Mouse (Mus musculus) hindbrain, embryonic 16.5 days (tissue): ENCODE results near the gene Sec14l2. TPM values are rescaled to one million over a fixed set of nuclear protein-coding genes. Genes with fewer than 3 reads are reported as not detected.

ENCODE experiments used
- ATAC-seq: fragments of 200-750 bp; cut with Nextera tagmentation; 2 replicates; pipeline ENCODE4 v1.8.0; 2017; ENCODE audit warnings: moderate TSS enrichment, moderate library complexity
- H3K27ac ChIP-seq: fragments of 300-500 bp; sonication (generic); 2 replicates; pipeline ENCODE4 v1.5.1; 2014; ENCODE audit warnings: low read depth, mild to moderate bottlenecking, control low read depth, low read length, moderate library complexity
- H3K27me3 ChIP-seq: fragments of 300-500 bp; sonication (generic); replicated peaks from 2 replicates; pipeline ENCODE4 v1.6.1; 2014; ENCODE audit warnings: low read length; ENCODE audit not compliant: control insufficient read depth, insufficient read depth
- H3K36me3 ChIP-seq: fragments of 300-500 bp; sonication (generic); 2 replicates; pipeline ENCODE4 v1.6.1; 2014; ENCODE audit warnings: mild to moderate bottlenecking, low read length, moderate library complexity, mixed read lengths; ENCODE audit not compliant: control insufficient read depth, insufficient read depth
- H3K4me1 ChIP-seq: fragments of 300-500 bp; sonication (generic); 2 replicates; pipeline ENCODE4 v1.6.1; 2014; ENCODE audit warnings: low read depth, low read length; ENCODE audit not compliant: control insufficient read depth, insufficient read depth
- H3K4me2 ChIP-seq: fragments of 300-500 bp; sonication (generic); 2 replicates; pipeline ENCODE4 v1.6.1; 2014; ENCODE audit warnings: mild to moderate bottlenecking, low read length, control low read depth, moderate library complexity
- H3K4me3 ChIP-seq: fragments of 300-500 bp; sonication (generic); 2 replicates; pipeline ENCODE4 v1.5.1; 2014; ENCODE audit warnings: mild to moderate bottlenecking, low read length, control low read depth, moderate library complexity
- H3K9ac ChIP-seq: fragments of 300-500 bp; sonication (generic); 2 replicates; pipeline ENCODE4 v1.6.1; 2014; ENCODE audit warnings: low read depth, mild to moderate bottlenecking, control low read depth, low read length, moderate library complexity
- H3K9me3 ChIP-seq: fragments of 300-500 bp; sonication (generic); 2 replicates; pipeline ENCODE4 v1.6.1; 2014; ENCODE audit warnings: mild to moderate bottlenecking, low read length, moderate library complexity; ENCODE audit not compliant: control insufficient read depth
- WGBS: fragments of 180-500 bp; shearing (Covaris S2); extraction: QIAGEN DNeasy Blood & Tissue Kit; methylation state at CpG from one replicate; pipeline ENCODE4 v1.1.7; 2014; 5-methylcytosine and 5-hydroxymethylcytosine counted together
- polyA plus RNA-seq: library from polyadenylated mRNA; unstranded; fragments of >200 nt; fragmentation: Nextera tagmentation; extraction: Ambion mirVana; gene quantifications from 2 replicates; pipeline ENCODE4 v1.2.1, GENCODE M21; 2015

The Sec14l2 gene
- polyA plus RNA-seq, 1 experiment from 2014 or later = 6.6 TPM

DNA sequence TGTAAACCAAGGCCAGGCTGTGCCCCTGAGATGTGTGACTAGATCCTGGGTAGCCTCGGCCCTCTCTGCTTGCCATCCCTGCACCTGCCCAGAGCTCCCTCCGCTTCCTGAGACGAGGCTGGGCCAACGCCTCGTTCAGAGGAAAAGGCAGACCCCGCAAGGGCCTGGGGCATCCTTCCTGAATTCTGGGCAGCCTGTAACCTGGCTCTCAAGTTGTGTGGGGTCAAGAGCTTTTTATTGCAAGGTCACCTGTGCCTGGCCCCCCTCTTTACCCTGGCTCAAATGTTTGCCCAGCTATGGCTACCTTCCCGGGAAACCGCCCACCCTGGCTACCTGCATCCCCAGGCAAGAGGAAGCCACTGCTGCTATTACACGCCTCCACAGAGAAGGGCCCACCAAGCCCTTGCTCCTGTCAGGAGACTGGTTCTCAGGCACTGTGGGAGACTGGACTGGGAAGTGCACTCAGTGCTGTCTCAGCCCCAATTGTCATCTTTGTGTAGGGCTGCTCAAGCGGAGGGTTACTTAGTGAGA lies 26.1 kb downstream of the Sec14l2 start:
- Histone ChIP-seq H3K4me1 (peaks cover 21% of the 10 kb centered on the region), H3K4me3 (peak overlapping the region; percentile 45), H3K36me3 (no peaks in the 10 kb centered on the region), H3K9ac (peak overlapping the region; percentile 75), H3K27ac (peak overlapping the region; percentile 85), H3K9me3 (no peaks in the 10 kb centered on the region), H3K4me2 (peak overlapping the region; percentile 83), H3K27me3 (no peaks in the 10 kb centered on the region)
- 27% methylated on average over 9 of the region's 10 CpGs for WGBS
- peak; percentile 44 for ATAC-seq

DNA sequence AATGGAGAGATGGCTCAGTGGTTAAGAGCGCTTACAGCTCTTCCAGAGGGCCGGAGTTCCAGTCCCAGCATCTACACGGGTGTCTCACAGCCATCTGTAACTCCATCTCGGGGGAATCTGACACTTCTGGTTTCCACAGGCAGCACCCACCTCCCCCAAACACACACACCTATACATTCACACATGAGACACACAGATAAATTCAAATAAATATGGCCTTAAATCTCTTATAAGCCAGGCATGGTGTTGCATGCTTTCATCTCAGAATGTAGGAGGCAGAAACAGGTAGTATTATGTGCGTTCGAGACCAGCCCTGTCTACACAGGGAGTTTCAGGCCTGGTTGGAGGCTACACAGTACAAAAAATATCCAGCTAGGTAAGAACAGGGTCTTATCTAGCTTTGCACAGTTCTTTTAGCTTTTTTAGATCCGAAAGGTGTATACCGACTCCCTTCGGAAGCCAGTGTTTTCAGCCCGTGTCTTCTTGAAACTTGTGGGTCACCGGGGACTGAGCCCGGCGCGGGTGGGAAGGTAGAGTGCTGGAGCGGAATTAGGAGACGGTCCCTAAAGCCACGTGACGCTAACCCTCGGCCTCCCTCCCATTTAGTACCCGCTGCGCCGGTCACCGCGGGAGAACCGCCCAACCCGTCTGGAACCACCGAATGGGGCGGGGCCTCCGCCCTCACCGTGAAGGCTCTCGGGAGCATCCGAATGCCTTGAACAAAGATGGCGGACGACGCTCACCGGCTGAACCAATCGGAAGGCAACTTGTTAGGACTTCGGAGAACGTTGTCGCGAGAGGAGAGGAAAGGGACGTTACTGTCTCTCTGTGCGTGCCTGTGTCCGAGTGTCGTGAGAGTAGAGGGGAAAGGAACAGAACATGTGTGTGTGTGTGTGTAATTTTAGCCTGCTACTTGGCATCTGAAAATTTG lies 26.9 kb downstream of the Sec14l2 start:
- Histone ChIP-seq H3K27ac (peak overlapping the region; percentile 85), H3K4me2 (peak overlapping the region; percentile 83), H3K4me1 (peaks cover 21% of the 10 kb centered on the region), H3K9me3 (no peaks in the 10 kb centered on the region), H3K27me3 (no peaks in the 10 kb centered on the region), H3K9ac (peak overlapping the region; percentile 75), H3K4me3 (peak overlapping the region; percentile 45), H3K36me3 (peaks cover 4% of the 10 kb centered on the region)
- 3% methylated on average over 45 of the region's 45 CpGs for WGBS
- peak; percentile 95 for ATAC-seq

DNA sequence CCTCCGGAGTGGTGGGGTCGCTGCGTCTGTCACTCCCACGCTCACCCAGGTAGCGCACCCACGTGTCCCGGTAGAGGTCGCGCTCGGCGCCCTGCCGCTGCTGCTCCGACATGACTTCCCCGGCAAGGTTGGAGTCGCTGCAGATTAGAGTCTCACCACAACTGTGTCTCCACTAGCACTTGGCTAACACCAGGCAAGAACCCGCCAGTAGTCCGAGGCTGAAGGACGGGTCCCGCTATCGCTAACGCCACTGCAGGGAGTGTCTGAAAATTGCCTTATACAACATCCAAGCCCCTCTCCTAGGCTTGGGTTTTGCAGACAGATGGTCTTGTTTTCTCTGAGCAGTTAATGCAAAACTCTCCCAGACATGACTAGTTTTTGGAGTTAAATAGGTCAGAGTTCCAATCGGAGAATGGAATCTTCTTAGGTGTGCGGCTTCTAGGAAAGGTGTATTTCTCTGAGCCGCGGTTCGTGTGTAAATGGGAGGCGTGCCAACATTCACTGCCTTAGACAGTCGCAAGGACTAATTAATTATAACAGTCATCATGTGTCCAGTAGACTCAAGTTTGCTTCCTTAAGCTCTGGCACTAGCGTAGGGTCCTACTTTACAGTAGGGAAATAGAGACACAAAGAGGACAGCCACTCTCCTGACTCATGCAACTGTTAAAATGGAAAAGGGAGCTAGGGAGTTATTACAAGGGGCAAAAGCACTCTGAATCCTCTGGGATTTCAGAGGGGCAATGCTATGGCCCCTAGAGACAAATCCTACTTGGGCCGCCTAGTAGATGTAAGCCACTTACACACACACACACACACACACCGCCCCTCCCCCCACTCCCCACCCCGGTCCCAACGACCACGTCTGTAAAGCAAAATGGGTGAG lies 27.8 kb downstream of the Sec14l2 start, which contains the start of gene Mtfp1:
Mtfp1 (minus strand) TSS at position 275 of the 883 bp plus-strand sequence.
- WGBS = 8% methylated on average over 29 of the region's 34 CpGs
- Histone ChIP-seq H3K4me1 (peaks cover 21% of the 10 kb centered on the region), H3K4me2 (peak within 1 kb of the TSS; percentile 75), H3K27me3 (no peaks in the 10 kb centered on the region), H3K9ac (peak within 1 kb of the TSS; percentile 67), H3K27ac (peak within 1 kb of the TSS; percentile 83), H3K4me3 (peak within 1 kb of the TSS; percentile 62), H3K9me3 (peaks cover 3% of the 10 kb centered on the region; the same call in 1 of the 2 replicates), H3K36me3 (peaks cover 11% of the 10 kb centered on the region)
- 0 out of 2 replicates have a peak, but pooled peaks have one; percentile 29 for ATAC-seq

DNA sequence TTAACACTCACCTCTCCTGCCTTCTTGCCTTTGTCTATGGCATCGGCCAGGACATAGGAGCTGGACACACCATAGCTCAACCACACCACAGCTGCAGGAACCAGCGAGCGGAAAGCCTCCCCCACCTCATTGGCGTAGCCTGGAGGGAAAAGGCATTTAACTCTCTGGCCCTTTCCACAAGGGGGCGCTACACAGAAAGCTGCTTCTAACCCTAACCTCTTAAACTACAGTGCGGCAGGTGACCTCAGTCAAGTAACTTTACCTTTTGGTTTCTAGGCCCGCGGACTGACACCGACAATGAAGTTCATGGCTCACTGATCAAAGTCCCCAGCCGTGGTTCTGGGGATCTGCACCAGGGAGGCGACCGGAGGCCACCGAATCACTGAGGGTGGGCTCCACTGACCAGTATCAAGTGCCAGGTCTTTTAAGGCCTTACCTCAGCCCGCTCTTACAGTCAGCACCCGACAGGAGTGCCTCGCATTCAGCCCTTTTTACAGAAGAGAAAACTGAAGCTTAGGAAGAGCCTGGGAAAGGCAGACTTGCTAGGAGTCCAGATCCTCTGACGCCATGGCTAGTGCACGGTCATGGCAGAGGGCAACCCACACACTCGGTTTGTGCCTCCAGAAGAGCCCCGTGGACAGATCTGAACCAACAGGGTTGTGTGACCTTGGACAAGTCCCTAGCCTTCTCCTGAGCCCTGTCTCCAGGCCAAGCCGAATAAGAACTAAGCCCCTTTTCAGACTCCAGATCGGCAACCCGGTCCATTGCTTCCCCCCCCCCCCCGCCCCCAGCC lies 28.6 kb downstream of the Sec14l2 start:
- peak overlapping the region; percentile 75 for H3K4me2 ChIP-seq
- WGBS = 5% methylated on average over 21 of the region's 24 CpGs
- H3K9me3 ChIP-seq = peaks cover 3% of the 10 kb centered on the region; the same call in 1 of the 2 replicates
- peak overlapping the region; percentile 62 for H3K4me3 ChIP-seq
- peaks cover 11% of the 10 kb centered on the region for H3K36me3 ChIP-seq
- H3K9ac ChIP-seq = peak overlapping the region; percentile 67
- H3K27ac ChIP-seq = peak overlapping the region; percentile 83
- ATAC-seq = no peak
- peaks cover 21% of the 10 kb centered on the region for H3K4me1 ChIP-seq
- no peaks in the 10 kb centered on the region for H3K27me3 ChIP-seq

DNA sequence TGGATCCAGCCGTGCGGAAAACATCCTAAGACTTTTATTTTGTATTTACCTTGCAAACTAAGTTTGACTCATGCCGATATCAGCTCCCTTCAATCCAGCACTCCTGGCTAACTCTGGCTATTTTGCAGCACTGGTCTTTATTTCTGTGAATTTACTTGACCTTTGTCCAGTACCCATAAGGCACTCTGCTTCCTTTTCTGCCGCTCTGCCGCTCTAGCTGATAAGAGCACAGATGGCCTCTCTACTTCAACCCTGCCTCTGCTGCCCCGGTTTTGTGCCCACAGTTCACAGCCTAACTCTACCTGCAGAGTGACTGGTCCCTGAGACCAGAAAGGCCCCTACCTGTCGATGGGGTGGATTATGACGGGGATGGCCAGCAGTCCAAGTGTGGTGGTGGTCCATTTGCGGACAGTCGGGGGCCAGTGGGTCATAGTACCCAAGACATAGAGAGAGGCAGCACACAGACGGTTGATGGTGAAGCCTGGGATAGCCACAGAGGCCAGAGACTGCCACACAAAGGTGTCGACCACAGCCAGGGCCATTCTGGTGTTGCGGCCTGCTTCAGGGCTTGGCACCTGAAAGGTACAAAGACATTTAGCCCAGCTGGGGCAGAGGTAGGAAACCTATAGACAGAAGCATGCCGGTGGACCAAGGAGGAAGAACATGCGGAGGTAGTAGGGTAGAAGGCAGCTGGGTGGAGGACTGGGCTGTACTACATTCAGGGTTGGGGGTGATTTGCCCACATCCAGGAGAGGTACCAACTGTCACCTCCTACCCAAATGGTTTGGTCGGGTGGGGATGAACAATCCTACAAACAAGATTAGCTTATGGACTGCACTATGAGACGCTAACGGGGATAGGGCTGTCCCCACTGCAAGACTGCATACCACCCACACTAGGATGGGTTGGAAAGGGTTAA lies 29.5 kb downstream of the Sec14l2 start:
- peaks cover 3% of the 10 kb centered on the region; the same call in 1 of the 2 replicates for H3K9me3 ChIP-seq
- WGBS = 89% methylated on average over 18 of the region's 18 CpGs
- H3K36me3 ChIP-seq = peaks cover 11% of the 10 kb centered on the region
- peaks cover 21% of the 10 kb centered on the region for H3K4me1 ChIP-seq
- peak overlapping the region; percentile 67; the same call in 1 of the 2 replicates for H3K9ac ChIP-seq
- no peak overlapping the region for H3K27ac ChIP-seq
- peak overlapping the region; percentile 75 for H3K4me2 ChIP-seq
- no peaks in the 10 kb centered on the region for H3K27me3 ChIP-seq
- ATAC-seq = no peak
- peak overlapping the region; percentile 62 for H3K4me3 ChIP-seq

DNA sequence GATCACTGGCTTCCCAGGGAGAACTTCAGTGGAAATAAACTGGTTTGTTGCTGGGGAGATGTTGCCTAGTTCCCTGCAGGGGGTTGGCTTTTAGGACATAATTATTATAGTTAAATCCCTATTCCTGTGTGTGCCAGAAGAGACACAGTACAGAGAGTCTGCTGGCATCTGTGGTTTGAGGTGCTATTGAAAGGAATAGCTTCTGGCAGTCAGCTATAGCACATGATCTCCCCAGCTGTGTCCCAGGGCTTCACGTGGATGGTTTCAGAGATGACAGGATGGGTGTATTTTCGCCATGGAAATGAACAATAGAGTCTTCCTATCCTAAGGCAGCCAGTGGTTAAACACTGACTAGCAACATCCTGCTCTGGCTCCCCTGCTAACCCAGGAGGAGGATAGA lies 35.9 kb downstream of the Sec14l2 start:
- H3K36me3 ChIP-seq = peaks cover 11% of the 10 kb centered on the region
- ATAC-seq = no peak

DNA sequence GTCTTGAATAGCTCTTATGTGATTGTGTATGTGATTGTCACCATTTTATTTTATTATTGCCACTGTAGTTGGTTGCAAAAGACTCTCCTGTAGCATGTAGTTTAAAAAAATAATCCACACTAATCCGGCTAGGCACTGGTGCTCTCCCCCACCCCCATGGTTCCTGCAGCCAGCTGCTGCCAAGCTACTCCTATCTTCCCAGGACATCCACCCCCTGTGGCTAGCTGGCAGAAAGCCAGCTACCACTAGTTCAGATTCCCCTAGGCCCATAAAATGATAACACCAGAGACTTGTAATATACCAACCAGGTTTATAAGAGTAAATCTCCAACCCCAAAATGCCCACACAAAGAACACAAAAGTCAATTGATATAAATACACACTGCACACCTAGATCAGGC lies 37.0 kb downstream of the Sec14l2 start:
- no peaks in the 10 kb centered on the region for H3K27me3 ChIP-seq
- H3K4me1 ChIP-seq = no peaks in the 10 kb centered on the region
- no peak overlapping the region for H3K9ac ChIP-seq
- no peak overlapping the region for H3K27ac ChIP-seq
- H3K9me3 ChIP-seq = peaks cover 3% of the 10 kb centered on the region; the same call in 1 of the 2 replicates
- no peak overlapping the region for H3K4me3 ChIP-seq
- no peak overlapping the region for H3K4me2 ChIP-seq
- no peak for ATAC-seq
- H3K36me3 ChIP-seq = peaks cover 7% of the 10 kb centered on the region
- 41% methylated on average over 1 of the region's 1 CpGs for WGBS

More for the DNA sequence above, 35.9 kb downstream of the Sec14l2 start:
- H3K9me3 ChIP-seq = peaks cover 3% of the 10 kb centered on the region; the same call in 1 of the 2 replicates
- WGBS = 58% methylated on average over 2 of the region's 2 CpGs
- no peak overlapping the region for H3K9ac ChIP-seq
- H3K27ac ChIP-seq = no peak overlapping the region
- no peaks in the 10 kb centered on the region for H3K27me3 ChIP-seq
- H3K4me2 ChIP-seq = no peak overlapping the region
- H3K4me1 ChIP-seq = no peaks in the 10 kb centered on the region
- H3K4me3 ChIP-seq = no peak overlapping the region
